Mouse (Mus musculus): ENCODE results near the gene Olfr141. TPM values are rescaled to one million over a fixed set of nuclear protein-coding genes. Genes with fewer than 3 reads are reported as not detected.

The Olfr141 gene
- not detected for polyA plus RNA-seq (2015; fragmentation: Illumina TruSeq; extraction: RNeasy Lipid Tissue Mini Kit (QIAGEN cat#74804); ENCODE audit: low read depth, low replicate concordance)

DNA sequence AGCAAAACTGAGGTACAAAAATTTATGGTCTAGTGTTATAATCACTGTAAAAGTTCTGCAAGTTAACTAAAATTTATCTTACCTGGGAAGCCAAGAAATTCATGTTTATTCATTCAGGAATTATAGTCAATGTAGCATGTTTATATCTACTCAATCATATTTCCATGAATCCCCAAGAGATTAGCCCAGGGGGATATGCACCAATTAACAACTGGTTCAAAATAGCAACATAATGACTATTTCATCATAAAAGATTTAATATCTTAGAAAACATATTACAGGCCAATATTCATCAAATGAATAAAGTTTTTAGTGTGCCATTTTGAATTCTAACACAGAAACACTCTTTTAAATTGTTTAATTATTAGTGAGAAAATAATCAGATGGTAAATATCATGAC lies at the start of gene Olfr141:
Gene Olfr141 (minus strand): TSS at position 101 of the 400 bp plus-strand sequence.

GRCm38 (mm10) chr2:86851596-86851995 lies 41.8 kb upstream of the Olfr141 start, which contains the start of gene Olfr1095:
Olfr1095 (minus strand) TSS chr2:86851696.

GRCm38 (mm10) chr2:86824363-86824762 lies 14.5 kb upstream of the Olfr141 start, which contains the start of gene Olfr1094:
Olfr1094 (plus strand) TSS chr2:86824663.

DNA sequence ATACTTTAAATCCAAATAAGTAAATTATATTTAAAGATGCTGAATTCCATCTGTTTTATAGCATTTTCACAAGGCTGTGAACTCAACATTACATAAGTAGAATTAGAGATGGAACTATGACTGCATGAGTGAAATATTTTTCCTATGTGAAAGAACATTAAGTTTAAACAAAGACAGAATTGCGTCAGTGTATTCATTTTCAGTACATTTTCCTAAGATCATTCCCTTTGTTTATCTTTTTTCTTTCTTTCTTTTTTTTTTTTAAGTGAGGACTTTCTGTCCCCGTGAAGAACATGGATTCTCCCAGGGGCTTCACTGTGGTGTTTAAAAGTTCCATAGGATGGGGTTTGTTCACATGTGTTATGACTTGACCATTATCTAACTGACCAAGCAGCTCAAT lies 27.6 kb downstream of the Olfr141 start, which contains the start of gene Olfr1093:
Gene Olfr1093 (plus strand): TSS at position 301 of the 400 bp plus-strand sequence.

DNA sequence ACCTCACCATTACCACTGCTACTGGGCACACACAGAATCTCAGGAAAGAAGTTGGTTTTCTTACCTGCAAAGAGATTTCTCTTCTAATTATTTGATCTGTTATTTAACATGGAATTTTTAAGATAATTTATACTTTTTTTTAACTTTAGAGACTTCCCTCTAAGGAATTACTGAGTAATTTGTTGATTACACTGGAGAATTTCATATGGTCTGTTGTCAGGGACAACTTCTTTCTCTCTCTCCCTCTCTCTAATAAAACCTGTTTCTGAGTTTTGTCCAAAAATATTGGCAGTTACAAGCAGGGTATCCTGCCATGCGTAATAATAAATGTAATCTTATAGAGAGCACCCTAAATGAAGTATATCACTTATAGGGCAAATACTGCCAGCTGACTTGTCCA lies 50.9 kb downstream of the Olfr141 start, which contains the start of gene Olfr1090:
Gene Olfr1090 (minus strand): TSS at position 101 of the 400 bp plus-strand sequence.

Other genes starting within 250 kb of the Olfr141 start
- not detected for gene Olfr1082, start 211.1 kb downstream of the Olfr141 start, polyA plus RNA-seq (2015; fragmentation: Illumina TruSeq; extraction: RNeasy Lipid Tissue Mini Kit (QIAGEN cat#74804); ENCODE audit: low read depth, low replicate concordance)
- not detected for gene Olfr1084, start 170.3 kb downstream of the Olfr141 start, polyA plus RNA-seq (2015; fragmentation: Illumina TruSeq; extraction: RNeasy Lipid Tissue Mini Kit (QIAGEN cat#74804); ENCODE audit: low read depth, low replicate concordance)
- not detected for gene Olfr1085, start 148.0 kb downstream of the Olfr141 start, polyA plus RNA-seq (2015; fragmentation: Illumina TruSeq; extraction: RNeasy Lipid Tissue Mini Kit (QIAGEN cat#74804); ENCODE audit: low read depth, low replicate concordance)
- not detected for gene Olfr1086, start 129.9 kb downstream of the Olfr141 start, polyA plus RNA-seq (2015; fragmentation: Illumina TruSeq; extraction: RNeasy Lipid Tissue Mini Kit (QIAGEN cat#74804); ENCODE audit: low read depth, low replicate concordance)
- gene Olfr1087, start 111.6 kb downstream of the Olfr141 start, polyA plus RNA-seq (2015; fragmentation: Illumina TruSeq; extraction: RNeasy Lipid Tissue Mini Kit (QIAGEN cat#74804); ENCODE audit: low read depth, low replicate concordance) = not detected
- gene Olfr1089, start 76.3 kb downstream of the Olfr141 start, polyA plus RNA-seq (2015; fragmentation: Illumina TruSeq; extraction: RNeasy Lipid Tissue Mini Kit (QIAGEN cat#74804); ENCODE audit: low read depth, low replicate concordance) = not detected
- not detected for gene Olfr1090, start 51.0 kb downstream of the Olfr141 start, polyA plus RNA-seq (2015; fragmentation: Illumina TruSeq; extraction: RNeasy Lipid Tissue Mini Kit (QIAGEN cat#74804); ENCODE audit: low read depth, low replicate concordance)
- gene Olfr1093, start 27.5 kb downstream of the Olfr141 start, polyA plus RNA-seq (2015; fragmentation: Illumina TruSeq; extraction: RNeasy Lipid Tissue Mini Kit (QIAGEN cat#74804); ENCODE audit: low read depth, low replicate concordance) = not detected
- gene Olfr1094, start 14.6 kb upstream of the Olfr141 start, polyA plus RNA-seq (2015; fragmentation: Illumina TruSeq; extraction: RNeasy Lipid Tissue Mini Kit (QIAGEN cat#74804); ENCODE audit: low read depth, low replicate concordance) = not detected
- gene Olfr1095, start 41.7 kb upstream of the Olfr141 start, polyA plus RNA-seq (2015; fragmentation: Illumina TruSeq; extraction: RNeasy Lipid Tissue Mini Kit (QIAGEN cat#74804); ENCODE audit: low read depth, low replicate concordance) = not detected
- not detected for gene Gm13723, start 64.8 kb upstream of the Olfr141 start, polyA plus RNA-seq (2015; fragmentation: Illumina TruSeq; extraction: RNeasy Lipid Tissue Mini Kit (QIAGEN cat#74804); ENCODE audit: low read depth, low replicate concordance)
- not detected for gene Olfr1097, start 82.2 kb upstream of the Olfr141 start, polyA plus RNA-seq (2015; fragmentation: Illumina TruSeq; extraction: RNeasy Lipid Tissue Mini Kit (QIAGEN cat#74804); ENCODE audit: low read depth, low replicate concordance)
- gene Olfr1098, start 114.5 kb upstream of the Olfr141 start, polyA plus RNA-seq (2015; fragmentation: Illumina TruSeq; extraction: RNeasy Lipid Tissue Mini Kit (QIAGEN cat#74804); ENCODE audit: low read depth, low replicate concordance) = not detected
- not detected for gene Olfr1099, start 150.7 kb upstream of the Olfr141 start, polyA plus RNA-seq (2015; fragmentation: Illumina TruSeq; extraction: RNeasy Lipid Tissue Mini Kit (QIAGEN cat#74804); ENCODE audit: low read depth, low replicate concordance)
- gene Olfr1100, start 169.9 kb upstream of the Olfr141 start, polyA plus RNA-seq (2015; fragmentation: Illumina TruSeq; extraction: RNeasy Lipid Tissue Mini Kit (QIAGEN cat#74804); ENCODE audit: low read depth, low replicate concordance) = not detected
- not detected for gene Olfr1101, start 181.2 kb upstream of the Olfr141 start, polyA plus RNA-seq (2015; fragmentation: Illumina TruSeq; extraction: RNeasy Lipid Tissue Mini Kit (QIAGEN cat#74804); ENCODE audit: low read depth, low replicate concordance)
- gene Olfr1102, start 188.4 kb upstream of the Olfr141 start, polyA plus RNA-seq (2015; fragmentation: Illumina TruSeq; extraction: RNeasy Lipid Tissue Mini Kit (QIAGEN cat#74804); ENCODE audit: low read depth, low replicate concordance) = not detected
- not detected for gene Olfr1104, start 217.1 kb upstream of the Olfr141 start, polyA plus RNA-seq (2015; fragmentation: Illumina TruSeq; extraction: RNeasy Lipid Tissue Mini Kit (QIAGEN cat#74804); ENCODE audit: low read depth, low replicate concordance)
- gene Olfr1105, start 226.5 kb upstream of the Olfr141 start, polyA plus RNA-seq (2015; fragmentation: Illumina TruSeq; extraction: RNeasy Lipid Tissue Mini Kit (QIAGEN cat#74804); ENCODE audit: low read depth, low replicate concordance) = not detected
- gene Olfr1106, start 242.3 kb upstream of the Olfr141 start, polyA plus RNA-seq (2015; fragmentation: Illumina TruSeq; extraction: RNeasy Lipid Tissue Mini Kit (QIAGEN cat#74804); ENCODE audit: low read depth, low replicate concordance) = not detected